Mouse (Mus musculus): ENCODE measurements around the gene Pibf1.

DNA sequence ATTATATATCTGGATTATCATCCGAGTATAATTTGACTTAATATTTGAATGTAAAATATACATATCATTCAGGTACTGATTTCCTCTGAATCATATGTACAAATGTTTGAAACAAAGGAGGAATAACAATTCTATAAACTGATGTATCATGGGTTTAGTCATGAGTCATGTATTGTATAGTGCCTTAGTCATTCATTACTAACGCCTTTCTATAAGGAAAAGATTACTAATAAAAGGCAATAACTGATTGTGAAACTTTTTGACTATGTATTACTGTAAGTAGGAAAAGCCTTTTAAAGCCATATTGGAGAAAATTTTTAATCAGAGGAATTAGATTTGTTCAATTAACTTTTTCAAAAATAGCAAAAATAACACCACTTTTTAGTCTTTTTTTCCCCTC is 106.6 kb downstream of the Pibf1 start:
- no peak for TF ChIP-seq CTCF (IDR thresholded peaks at IDR 0.05; ENCODE audit: control insufficient read depth, insufficient read depth, insufficient read length)
- no peak for TF ChIP-seq MYOD1 (IDR thresholded peaks at IDR 0.05; ENCODE audit: control insufficient read depth, insufficient read length, low read depth)
- no peak for TF ChIP-seq MYOG (IDR thresholded peaks at IDR 0.05; ENCODE audit: control insufficient read depth, extremely low read depth, insufficient read length)
